Mouse (Mus musculus): ENCODE measurements around the gene Krtap13. TPM values are rescaled to one million over a fixed set of nuclear protein-coding genes. Genes with fewer than 3 reads are reported as not detected.

Gene Krtap13
- polyA plus RNA-seq, 1 experiment from 2014 or later, result 0.21 TPM

- Histone ChIP-seq H3K27me3 (ENCODE audit: control insufficient read depth, insufficient read depth, low read depth, low read length) (no peaks in the 10 kb centered on the region), H3K36me3 (ENCODE audit: control insufficient read depth, insufficient read depth, low read length) (no peaks in the 10 kb centered on the region), H3K9me3 (replicated peaks; ENCODE audit: control insufficient read depth, low read length, poor library complexity, severe bottlenecking) (no peaks in the 10 kb centered on the region), H3K4me1 (ENCODE audit: control insufficient read depth, insufficient read depth, low read length) (no peaks in the 10 kb centered on the region), H3K4me3 (ENCODE audit: low read depth, low read length) (no peak overlapping the region), H3K4me2 (ENCODE audit: low read length) (no peak overlapping the region), H3K9ac (ENCODE audit: low read depth, low read length) (no peak overlapping the region), H3K27ac (ENCODE audit: low read length) (no peak overlapping the region)
- WGBS, result 19% methylated on average over 1 of the region's 1 CpGs
- ATAC-seq, result no peak
These were observed 31.4 kb downstream of the Krtap13 start for GRCm38 (mm10) chr16:88720031-88720430.

DNA sequence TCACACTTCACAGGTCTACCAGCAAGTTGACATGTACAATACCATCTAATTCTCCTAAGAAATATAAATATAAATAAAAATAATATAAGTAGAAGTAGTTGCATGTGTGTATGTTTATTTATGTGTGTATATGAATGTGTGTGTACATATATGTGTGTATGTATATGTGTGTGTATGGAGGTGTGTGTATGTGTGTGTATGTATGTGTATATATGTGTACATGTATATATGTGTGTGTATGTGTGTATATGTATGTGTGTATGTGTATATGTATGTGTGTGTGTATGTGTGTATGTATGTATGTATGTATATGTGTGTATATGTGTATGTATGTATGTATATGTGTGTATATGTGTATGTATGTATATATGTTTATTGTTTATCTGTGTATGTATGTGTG is 34.9 kb downstream of the Krtap13 start:
- Histone ChIP-seq H3K9ac (ENCODE audit: low read depth, low read length) (no peak overlapping the region), H3K36me3 (ENCODE audit: control insufficient read depth, insufficient read depth, low read length) (no peaks in the 10 kb centered on the region), H3K4me1 (ENCODE audit: control insufficient read depth, insufficient read depth, low read length) (no peaks in the 10 kb centered on the region), H3K9me3 (replicated peaks; ENCODE audit: control insufficient read depth, low read length, poor library complexity, severe bottlenecking) (no peaks in the 10 kb centered on the region), H3K27ac (ENCODE audit: low read length) (no peak overlapping the region), H3K4me3 (ENCODE audit: low read depth, low read length) (no peak overlapping the region), H3K4me2 (ENCODE audit: low read length) (no peak overlapping the region), H3K27me3 (ENCODE audit: control insufficient read depth, insufficient read depth, low read depth, low read length) (no peaks in the 10 kb centered on the region)
- ATAC-seq, result no peak

GRCm38 (mm10) chr16:88711245-88711644 is 40.2 kb downstream of the Krtap13 start:
- H3K9ac ChIP-seq (ENCODE audit: low read depth, low read length), result no peak overlapping the region
- no peaks in the 10 kb centered on the region for H3K4me1 ChIP-seq (ENCODE audit: control insufficient read depth, insufficient read depth, low read length)
- H3K9me3 ChIP-seq (replicated peaks; ENCODE audit: control insufficient read depth, low read length, poor library complexity, severe bottlenecking), result no peaks in the 10 kb centered on the region
- no peaks in the 10 kb centered on the region for H3K36me3 ChIP-seq (ENCODE audit: control insufficient read depth, insufficient read depth, low read length)
- ATAC-seq, result no peak
- H3K4me2 ChIP-seq (ENCODE audit: low read length), result no peak overlapping the region
- no peak overlapping the region for H3K4me3 ChIP-seq (ENCODE audit: low read depth, low read length)
- 82% methylated on average over 6 of the region's 6 CpGs for WGBS
- no peaks in the 10 kb centered on the region for H3K27me3 ChIP-seq (ENCODE audit: control insufficient read depth, insufficient read depth, low read depth, low read length)
- no peak overlapping the region for H3K27ac ChIP-seq (ENCODE audit: low read length)

GRCm38 (mm10) chr16:88710757-88711156 is 40.7 kb downstream of the Krtap13 start:
- H3K4me1 ChIP-seq (ENCODE audit: control insufficient read depth, insufficient read depth, low read length), result no peaks in the 10 kb centered on the region
- WGBS, result 79% methylated on average over 4 of the region's 4 CpGs
- no peak for ATAC-seq
- H3K36me3 ChIP-seq (ENCODE audit: control insufficient read depth, insufficient read depth, low read length), result no peaks in the 10 kb centered on the region
- H3K4me2 ChIP-seq (ENCODE audit: low read length), result no peak overlapping the region
- H3K4me3 ChIP-seq (ENCODE audit: low read depth, low read length), result no peak overlapping the region
- no peaks in the 10 kb centered on the region for H3K9me3 ChIP-seq (replicated peaks; ENCODE audit: control insufficient read depth, low read length, poor library complexity, severe bottlenecking)
- no peaks in the 10 kb centered on the region for H3K27me3 ChIP-seq (ENCODE audit: control insufficient read depth, insufficient read depth, low read depth, low read length)
- H3K9ac ChIP-seq (ENCODE audit: low read depth, low read length), result no peak overlapping the region
- H3K27ac ChIP-seq (ENCODE audit: low read length), result no peak overlapping the region

GRCm38 (mm10) chr16:88707496-88708012 is 43.9 kb downstream of the Krtap13 start, which contains the start of gene 2310061N02Rik:
TSS of gene 2310061N02Rik (minus strand) at chr16:88707962.
- H3K27me3 ChIP-seq (ENCODE audit: control insufficient read depth, insufficient read depth, low read depth, low read length), result no peaks in the 10 kb centered on the region
- no peak within 1 kb of the TSS for H3K9ac ChIP-seq (ENCODE audit: low read depth, low read length)
- no peaks in the 10 kb centered on the region for H3K9me3 ChIP-seq (replicated peaks; ENCODE audit: control insufficient read depth, low read length, poor library complexity, severe bottlenecking)
- no peaks in the 10 kb centered on the region for H3K4me1 ChIP-seq (ENCODE audit: control insufficient read depth, insufficient read depth, low read length)
- H3K36me3 ChIP-seq (ENCODE audit: control insufficient read depth, insufficient read depth, low read length), result no peaks in the 10 kb centered on the region
- H3K27ac ChIP-seq (ENCODE audit: low read length), result no peak within 1 kb of the TSS
- no peak within 1 kb of the TSS for H3K4me3 ChIP-seq (ENCODE audit: low read depth, low read length)
- no peak for ATAC-seq
- WGBS, result 94% methylated on average over 10 of the region's 10 CpGs
- H3K4me2 ChIP-seq (ENCODE audit: low read length), result no peak within 1 kb of the TSS

DNA sequence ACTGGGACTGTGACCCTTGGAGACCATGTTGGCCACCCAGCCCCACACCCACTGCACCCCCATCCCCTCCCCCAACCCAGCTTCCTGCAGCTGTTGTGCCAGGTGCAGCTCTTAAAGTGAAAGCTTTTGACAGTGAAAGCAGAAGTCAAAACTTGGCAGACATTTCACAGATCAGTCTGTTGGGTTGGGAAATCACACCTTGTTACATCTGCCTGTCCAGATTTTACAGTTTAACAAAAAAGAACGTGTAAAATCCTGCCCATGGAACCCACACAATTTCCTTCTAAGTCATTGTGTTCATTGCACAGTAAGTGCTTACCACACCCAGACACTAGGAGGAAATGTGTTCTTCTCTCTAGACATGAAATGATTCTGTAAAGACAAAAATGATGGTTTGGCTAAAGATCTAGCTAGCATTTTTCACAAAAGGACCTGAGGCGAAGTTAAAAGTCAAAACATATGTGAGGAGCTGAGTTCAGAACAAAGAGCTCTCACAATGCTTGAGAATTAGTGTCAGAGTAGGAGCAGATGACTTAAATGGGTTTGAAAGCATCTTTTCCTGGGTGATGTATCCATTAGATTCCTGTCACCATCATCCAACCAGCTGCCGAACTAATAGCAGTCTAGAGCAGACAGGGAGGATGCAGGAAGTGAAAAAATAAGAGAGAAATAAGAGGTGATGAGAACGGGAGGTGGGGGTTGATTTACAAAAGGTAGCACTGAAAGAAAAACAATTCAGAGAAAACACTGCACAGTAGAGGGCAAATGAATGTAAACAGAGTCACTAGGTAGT is 50.2 kb downstream of the Krtap13 start:
- H3K4me3 ChIP-seq (ENCODE audit: low read depth, low read length), result no peak overlapping the region
- H3K36me3 ChIP-seq (ENCODE audit: control insufficient read depth, insufficient read depth, low read length), result no peaks in the 10 kb centered on the region
- H3K4me2 ChIP-seq (ENCODE audit: low read length), result no peak overlapping the region
- no peaks in the 10 kb centered on the region for H3K9me3 ChIP-seq (replicated peaks; ENCODE audit: control insufficient read depth, low read length, poor library complexity, severe bottlenecking)
- no peaks in the 10 kb centered on the region for H3K27me3 ChIP-seq (ENCODE audit: control insufficient read depth, insufficient read depth, low read depth, low read length)
- H3K4me1 ChIP-seq (ENCODE audit: control insufficient read depth, insufficient read depth, low read length), result no peaks in the 10 kb centered on the region
- H3K27ac ChIP-seq (ENCODE audit: low read length), result no peak overlapping the region
- no peak for ATAC-seq
- WGBS, result 51% methylated on average over 4 of the region's 4 CpGs
- no peak overlapping the region for H3K9ac ChIP-seq (ENCODE audit: low read depth, low read length)

Other genes starting within 250 kb of the Krtap13 start
- gene Cldn17, start 244.7 kb downstream of the Krtap13 start, polyA plus RNA-seq (2015; fragmentation: Nextera tagmentation; extraction: Ambion mirVana), result not detected in 2 replicates
- not detected in 2 replicates for gene Cldn8, start 188.5 kb downstream of the Krtap13 start, polyA plus RNA-seq (2015; fragmentation: Nextera tagmentation; extraction: Ambion mirVana)
- gene Krtap24-1, start 139.4 kb downstream of the Krtap13 start, polyA plus RNA-seq (2015; fragmentation: Nextera tagmentation; extraction: Ambion mirVana), result not detected in 2 replicates
- gene 2310079G19Rik, start 124.0 kb downstream of the Krtap13 start, polyA plus RNA-seq (2015; fragmentation: Nextera tagmentation; extraction: Ambion mirVana), result not detected in 2 replicates
- gene Krtap26-1, start 103.8 kb downstream of the Krtap13 start, polyA plus RNA-seq (2015; fragmentation: Nextera tagmentation; extraction: Ambion mirVana), result not detected in 2 replicates
- not detected in 2 replicates for gene Krtap27-1, start 80.0 kb downstream of the Krtap13 start, polyA plus RNA-seq (2015; fragmentation: Nextera tagmentation; extraction: Ambion mirVana)
- not detected in 2 replicates for gene 2310061N02Rik, start 43.7 kb downstream of the Krtap13 start, polyA plus RNA-seq (2015; fragmentation: Nextera tagmentation; extraction: Ambion mirVana)
- gene Krtap13-1, start 22.8 kb downstream of the Krtap13 start, polyA plus RNA-seq (2015; fragmentation: Nextera tagmentation; extraction: Ambion mirVana), result not detected in 2 replicates
- gene 2310034C09Rik, start 7.2 kb upstream of the Krtap13 start, polyA plus RNA-seq (2015; fragmentation: Nextera tagmentation; extraction: Ambion mirVana), result not detected in 2 replicates
- gene 2310057N15Rik, start 22.6 kb upstream of the Krtap13 start, polyA plus RNA-seq (2015; fragmentation: Nextera tagmentation; extraction: Ambion mirVana), result not detected in 2 replicates
- gene Gm5965, start 26.3 kb upstream of the Krtap13 start, polyA plus RNA-seq (2015; fragmentation: Nextera tagmentation; extraction: Ambion mirVana), result not detected in 2 replicates
- not detected in 2 replicates for gene Gm20741, start 60.6 kb upstream of the Krtap13 start, polyA plus RNA-seq (2015; fragmentation: Nextera tagmentation; extraction: Ambion mirVana)
- not detected in 2 replicates for gene Krtap15, start 68.6 kb upstream of the Krtap13 start, polyA plus RNA-seq (2015; fragmentation: Nextera tagmentation; extraction: Ambion mirVana)
- gene Krtap14, start 74.5 kb upstream of the Krtap13 start, polyA plus RNA-seq (2015; fragmentation: Nextera tagmentation; extraction: Ambion mirVana), result not detected in 2 replicates
- not detected in 2 replicates for gene Krtap19-1, start 117.8 kb upstream of the Krtap13 start, polyA plus RNA-seq (2015; fragmentation: Nextera tagmentation; extraction: Ambion mirVana)
- gene Krtap19-2, start 122.6 kb upstream of the Krtap13 start, polyA plus RNA-seq (2015; fragmentation: Nextera tagmentation; extraction: Ambion mirVana), result not detected in 2 replicates
- gene Krtap19-3, start 126.4 kb upstream of the Krtap13 start, polyA plus RNA-seq (2015; fragmentation: Nextera tagmentation; extraction: Ambion mirVana), result not detected in 2 replicates
- not detected in 2 replicates for gene Krtap19-4, start 133.5 kb upstream of the Krtap13 start, polyA plus RNA-seq (2015; fragmentation: Nextera tagmentation; extraction: Ambion mirVana)
- gene Krtap19-5, start 144.8 kb upstream of the Krtap13 start, polyA plus RNA-seq (2015; fragmentation: Nextera tagmentation; extraction: Ambion mirVana), result not detected in 2 replicates
- gene Krtap19-9b, start 180.6 kb upstream of the Krtap13 start, polyA plus RNA-seq (2015; fragmentation: Nextera tagmentation; extraction: Ambion mirVana), result not detected in 2 replicates
- not detected in 2 replicates for gene Krtap16-3, start 211.2 kb upstream of the Krtap13 start, polyA plus RNA-seq (2015; fragmentation: Nextera tagmentation; extraction: Ambion mirVana)